Mouse (Mus musculus) liver, embryonic 18 days (tissue): ENCODE results near the gene Krt17. TPM values are rescaled to one million over a fixed set of nuclear protein-coding genes. Genes with fewer than 3 reads are reported as not detected.

Experiments used
- polyA plus RNA-seq: library from polyadenylated mRNA; depleted of rRNA; stranded (reverse); fragments of >200 nt; gene quantifications from 2 replicates; pipeline ENCODE4 v1.2.3, GENCODE M21; 2012; rRNA removed

Krt17 gene
- polyA plus RNA-seq = 0.17 and 0.23 TPM in 2 replicates

GRCm38 (mm10) chr11:100260514-100261234, at the start of gene Krt17:
TSS of gene Krt17 (minus strand) at chr11:100261029.

GRCm38 (mm10) chr11:100269821-100270332, 9.0 kb upstream of the Krt17 start, which contains the start of gene Krt42:
TSS of gene Krt42 (minus strand) at chr11:100269871.

DNA sequence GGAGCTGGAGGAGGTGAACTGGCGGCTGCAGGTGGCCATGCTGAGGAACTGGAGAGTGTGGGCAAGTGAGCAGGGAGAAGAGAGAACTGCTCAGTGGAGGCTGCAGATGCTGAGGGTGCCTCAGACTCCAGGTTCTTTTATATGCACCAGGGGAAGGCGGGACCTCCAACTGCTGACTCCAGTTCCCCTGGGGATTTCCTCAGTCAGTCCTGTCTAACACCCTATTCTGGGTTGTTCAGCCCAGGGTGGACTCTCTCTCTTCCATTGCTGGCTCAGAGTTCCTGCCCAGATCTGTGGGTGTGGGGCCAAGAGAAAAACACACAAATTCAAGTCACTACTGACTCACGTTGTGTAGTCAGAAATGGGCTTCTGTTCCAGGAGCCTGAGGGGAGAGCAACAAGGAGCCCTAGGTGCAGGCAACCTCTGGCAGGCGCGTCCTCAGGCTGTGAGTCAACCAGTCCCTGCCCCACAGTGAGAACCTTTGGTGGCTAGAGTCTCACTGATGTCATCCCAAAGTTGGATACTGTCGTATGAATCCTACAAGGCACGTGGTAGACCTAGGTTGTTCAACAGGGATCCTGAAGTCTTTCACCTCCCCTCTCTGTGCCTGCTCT, 11.9 kb downstream of the Krt17 start, which contains the start of gene Krt16:
Gene Krt16 (minus strand): TSS at position 51 of the 614 bp plus-strand sequence.

DNA sequence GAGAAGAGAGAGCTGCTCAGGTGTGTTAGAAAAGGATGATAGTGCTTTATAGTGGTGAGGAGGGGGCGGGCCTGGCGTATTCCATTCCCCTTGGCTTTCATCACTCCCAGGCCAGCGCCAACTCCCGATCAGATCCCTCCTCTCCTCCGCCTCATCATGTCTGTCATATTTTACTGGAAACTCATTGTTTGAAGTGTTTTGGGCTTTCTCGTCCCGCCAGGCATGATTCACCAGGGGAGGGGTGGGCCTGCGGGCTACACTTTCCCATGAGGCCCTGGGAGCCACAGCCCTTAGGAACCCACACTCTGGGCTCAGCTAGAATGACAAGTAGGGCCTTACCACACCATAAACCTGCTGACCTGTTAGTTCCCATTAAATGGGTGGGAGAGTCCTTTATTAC, 53.3 kb downstream of the Krt17 start, which contains the start of gene Krt14:
Gene Krt14 (minus strand): TSS at position 51 of the 400 bp plus-strand sequence.

Other genes with a start within 250 kb of the Krt17 start
- gene Krt33a, start 244.8 kb downstream of the Krt17 start, polyA plus RNA-seq = not detected in 2 replicates
- gene Krt33b, start 231.2 kb downstream of the Krt17 start, polyA plus RNA-seq = not detected in 2 replicates
- not detected in 2 replicates for gene Krt34, start 219.5 kb downstream of the Krt17 start, polyA plus RNA-seq
- not detected in 2 replicates for gene Krt31, start 210.5 kb downstream of the Krt17 start, polyA plus RNA-seq
- not detected in 2 replicates for gene Krt32, start 172.8 kb downstream of the Krt17 start, polyA plus RNA-seq
- not detected in 2 replicates for gene Krt35, start 164.8 kb downstream of the Krt17 start, polyA plus RNA-seq
- gene Krt36, start 155.4 kb downstream of the Krt17 start, polyA plus RNA-seq = not detected in 2 replicates
- gene Krt13, start 139.5 kb downstream of the Krt17 start, polyA plus RNA-seq = not detected in 2 replicates
- gene Krt15, start 125.1 kb downstream of the Krt17 start, polyA plus RNA-seq = 0.02 TPM in 1 of 2 replicates, not detected in the other
- 7.7 and 10.3 TPM in 2 replicates for gene Krt19, start 112.4 kb downstream of the Krt17 start, polyA plus RNA-seq
- gene Krt9, start 67.8 kb downstream of the Krt17 start, polyA plus RNA-seq = not detected in 2 replicates
- gene Krt14, start 53.5 kb downstream of the Krt17 start, polyA plus RNA-seq = 0.66 and 0.87 TPM in 2 replicates
- not detected in 2 replicates for gene Krt16, start 12.1 kb downstream of the Krt17 start, polyA plus RNA-seq
- not detected in 2 replicates for gene Krt42, start 8.8 kb upstream of the Krt17 start, polyA plus RNA-seq
- 204 and 219 TPM in 2 replicates for gene Eif1, start 58.9 kb upstream of the Krt17 start, polyA plus RNA-seq
- gene Gast, start 73.4 kb upstream of the Krt17 start, polyA plus RNA-seq = not detected in 2 replicates
- gene Hap1, start 95.1 kb upstream of the Krt17 start, polyA plus RNA-seq = 1.2 and 1.3 TPM in 2 replicates
- 11.3 and 13.5 TPM in 2 replicates for gene Jup, start 136.7 kb upstream of the Krt17 start, polyA plus RNA-seq
- 4.1 and 4.3 TPM in 2 replicates for gene P3h4, start 153.8 kb upstream of the Krt17 start, polyA plus RNA-seq
- 5.2 and 5.6 TPM in 2 replicates for gene Fkbp10, start 154.7 kb upstream of the Krt17 start, polyA plus RNA-seq
- 11.5 and 11.7 TPM in 2 replicates for gene Nt5c3b, start 180.8 kb upstream of the Krt17 start, polyA plus RNA-seq
- gene Klhl10, start 180.9 kb upstream of the Krt17 start, polyA plus RNA-seq = 0.07 and 0.09 TPM in 2 replicates
- gene Klhl11, start 211.7 kb upstream of the Krt17 start, polyA plus RNA-seq = 0.80 and 0.84 TPM in 2 replicates